Mouse (Mus musculus): ENCODE measurements around the gene Acap1.

DNA sequence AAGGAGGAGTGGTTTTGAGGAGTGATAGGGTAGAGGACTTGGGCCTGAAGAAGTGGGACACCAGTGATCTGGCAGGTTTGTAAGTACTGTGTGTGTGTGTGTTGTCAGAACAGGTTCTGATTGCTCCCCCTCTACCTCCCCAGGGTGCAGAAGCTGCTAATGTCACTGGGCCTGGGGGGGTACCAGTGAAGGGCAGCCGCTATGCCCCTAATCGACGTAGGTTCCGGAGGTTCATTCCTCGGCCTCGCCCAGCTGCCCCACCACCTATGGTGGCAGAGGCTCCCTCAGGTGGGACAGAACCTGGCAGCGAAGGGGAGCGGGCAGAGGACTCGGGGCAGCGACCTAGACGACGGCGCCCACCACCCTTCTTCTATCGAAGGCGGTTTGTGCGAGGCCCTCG, 44.4 kb upstream of the Acap1 start:
- no peak for TF ChIP-seq CTCF (IDR thresholded peaks at IDR 0.05; ENCODE audit: low read depth, low read length)
- no peak for TF ChIP-seq POLR2A (IDR thresholded peaks at IDR 0.05; ENCODE audit: insufficient read depth, low read length)
- TF ChIP-seq EP300 (IDR thresholded peaks at IDR 0.05; ENCODE audit: insufficient read depth, low read depth, low read length) = no peak

All from ES-Bruce4 (cell line).